Mouse (Mus musculus) liver, embryonic 14.5 days (tissue): ENCODE data around the gene Slc1a2.

Experiments used
- CTCF ChIP-seq: IDR thresholded peaks from 2 replicates; pipeline ENCODE4 v1.5.1; 2016; ENCODE audit warnings: antibody characterized with exemption, low read depth, control low read depth
- EP300 ChIP-seq: IDR thresholded peaks from 2 replicates; pipeline ENCODE4 v1.6.1; 2016; ENCODE audit warnings: antibody characterized with exemption, low read depth

DNA sequence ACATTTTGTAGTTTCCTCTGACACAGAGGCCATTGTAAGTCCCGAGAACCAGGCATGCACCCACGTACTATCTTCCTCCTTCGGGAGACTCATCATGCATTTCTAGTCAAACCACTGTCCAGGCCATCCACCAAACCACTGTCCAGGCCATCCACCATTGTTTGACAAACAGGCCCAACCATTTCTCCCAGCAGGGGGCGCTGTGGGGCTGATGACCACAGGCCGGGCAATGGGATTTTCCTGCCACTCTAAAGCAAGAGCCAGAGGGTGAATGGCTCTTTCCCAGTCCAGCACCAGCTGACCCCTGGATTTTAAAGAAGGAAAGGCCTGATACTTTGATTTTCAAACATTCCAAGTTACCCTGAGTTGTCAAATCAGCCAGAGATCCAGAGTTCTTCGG, 16.8 kb downstream of the Slc1a2 start:
- TF ChIP-seq CTCF (peak; percentile 84), EP300 (no peak)
